Mouse (Mus musculus): ENCODE measurements at regions not wholly inside any gene's neighbourhood (a gene's known extent, or its start where the extent isn't known, plus 50 kb on each side); places are given as distances from the start of the nearest gene placed in this dataset.

- DNase-seq (ENCODE audit: low read depth, low spot score), result no peak
Observed at GRCm38 (mm10) chr3:107826241-107826760, 50.7 kb upstream of the Eps8l3 start.

GRCm38 (mm10) chr3:107825468-107825867 lies 51.6 kb upstream of the Eps8l3 start:
- no peak for DNase-seq (ENCODE audit: low read depth, low spot score)

GRCm38 (mm10) chr3:107824378-107824777 lies 52.7 kb upstream of the Eps8l3 start:
- no peak for DNase-seq (ENCODE audit: low read depth, low spot score)

GRCm38 (mm10) chr3:107823655-107824266 lies 53.3 kb upstream of the Eps8l3 start:
- DNase-seq (ENCODE audit: low read depth, low spot score), result no peak

- peak; percentile 75 for DNase-seq (ENCODE audit: low read depth, low spot score)
Observed at GRCm38 (mm10) chr3:107823177-107823576, 53.9 kb upstream of the Eps8l3 start.

GRCm38 (mm10) chr3:107822499-107822898 lies 54.5 kb upstream of the Eps8l3 start:
- DNase-seq (ENCODE audit: low read depth, low spot score), result no peak

- no peak for DNase-seq (ENCODE audit: low read depth, low spot score)
Observed at GRCm38 (mm10) chr3:107821952-107822351, 55.1 kb upstream of the Eps8l3 start.

GRCm38 (mm10) chr3:107819622-107820021 lies 57.4 kb upstream of the Eps8l3 start:
- DNase-seq (ENCODE audit: low read depth, low spot score), result no peak

- DNase-seq (ENCODE audit: low read depth, low spot score), result peak; percentile 52
Observed at GRCm38 (mm10) chr3:107818616-107819495, 58.2 kb upstream of the Eps8l3 start.

GRCm38 (mm10) chr3:107816031-107816430 lies 55.8 kb upstream of the Csf1 start:
- peak; percentile 36 for DNase-seq (ENCODE audit: low read depth, low spot score)

- DNase-seq (ENCODE audit: low read depth, low spot score), result no peak
Observed at GRCm38 (mm10) chr3:107814280-107814679, 54.0 kb upstream of the Csf1 start.

- no peak for DNase-seq (ENCODE audit: low read depth, low spot score)
Observed at GRCm38 (mm10) chr3:107812885-107813284, 52.6 kb upstream of the Csf1 start.

GRCm38 (mm10) chr3:107812341-107812740 lies 52.1 kb upstream of the Csf1 start:
- no peak for DNase-seq (ENCODE audit: low read depth, low spot score)

GRCm38 (mm10) chr3:107810452-107811050 lies 50.3 kb upstream of the Csf1 start:
- DNase-seq (ENCODE audit: low read depth, low spot score), result no peak
